Mouse (Mus musculus): Measurements from ENCODE around the gene Ttc8.

DNA sequence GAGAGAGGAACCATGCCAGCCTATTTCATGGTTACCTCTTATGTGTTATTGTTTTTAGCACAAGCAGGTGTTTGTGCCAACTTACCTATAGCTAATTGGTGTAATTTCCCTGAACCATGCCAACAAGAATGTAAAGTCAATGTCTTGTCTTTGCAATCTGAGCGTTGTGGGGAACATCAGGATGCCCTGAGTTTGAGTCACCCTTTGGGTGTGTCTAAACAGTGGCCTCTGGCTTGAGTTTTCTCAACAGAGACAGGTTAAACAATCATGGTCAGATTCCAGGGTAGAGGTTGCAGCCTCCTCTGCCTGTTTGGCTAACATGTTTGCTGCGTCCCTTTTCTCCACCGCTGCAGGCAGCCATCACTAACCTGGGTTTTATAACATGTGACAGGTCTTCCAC, 74.0 kb downstream of the Ttc8 start:
- no peak for TF ChIP-seq EP300 (IDR thresholded peaks at IDR 0.05)
- no peak for TF ChIP-seq CTCF (IDR thresholded peaks at IDR 0.05)

All from lung, postnatal 0 days (tissue).